Mouse (Mus musculus) kidney, embryonic 14.5 days (tissue): ENCODE data around the gene Cdk10. TPM values are rescaled to one million over a fixed set of nuclear protein-coding genes. Genes with fewer than 3 reads are reported as not detected.

Source experiments
- ATAC-seq: fragments of 200-750 bp; cut with Nextera tagmentation; 2 replicates; pipeline ENCODE4 v1.8.0; 2017; ENCODE audit warnings: moderate number of reproducible peaks, mild to moderate bottlenecking, moderate TSS enrichment, moderate library complexity; ENCODE audit not compliant: low FRiP score, low TSS enrichment
- H3K27ac ChIP-seq: fragments of 300-500 bp; sonication (generic); 2 replicates; pipeline ENCODE4 v1.5.1; 2014; ENCODE audit warnings: low read depth, mild to moderate bottlenecking, low read length, moderate library complexity, mixed read lengths
- H3K27me3 ChIP-seq: fragments of 300-500 bp; sonication (generic); 2 replicates; pipeline ENCODE4 v1.6.1; 2014; ENCODE audit warnings: mild to moderate bottlenecking, low read length; ENCODE audit not compliant: control insufficient read depth, insufficient read depth
- H3K36me3 ChIP-seq: fragments of 300-500 bp; sonication (generic); 2 replicates; pipeline ENCODE4 v1.6.1; 2014; ENCODE audit warnings: low read length, mixed read lengths; ENCODE audit not compliant: control insufficient read depth, insufficient read depth
- H3K4me1 ChIP-seq: fragments of 300-500 bp; sonication (generic); 2 replicates; pipeline ENCODE4 v1.6.1; 2014; ENCODE audit warnings: low read length, mixed read lengths; ENCODE audit not compliant: control insufficient read depth, insufficient read depth
- H3K4me2 ChIP-seq: fragments of 300-500 bp; sonication (generic); replicated peaks from 2 replicates; pipeline ENCODE4 v1.6.1; 2014; ENCODE audit warnings: low read depth, mild to moderate bottlenecking, low read length
- H3K4me3 ChIP-seq: fragments of 300-500 bp; sonication (generic); 2 replicates; pipeline ENCODE4 v1.5.1; 2014; ENCODE audit warnings: mild to moderate bottlenecking, low read length
- H3K9ac ChIP-seq: fragments of 300-500 bp; sonication (generic); 2 replicates; pipeline ENCODE4 v1.6.1; 2014; ENCODE audit warnings: low read depth, mild to moderate bottlenecking, low read length, moderate library complexity
- H3K9me3 ChIP-seq: fragments of 300-500 bp; sonication (generic); 2 replicates; pipeline ENCODE4 v1.6.1; 2016; ENCODE audit warnings: low read length; ENCODE audit not compliant: control insufficient read depth
- WGBS: fragments of 180-500 bp; shearing (Covaris S2); extraction: QIAGEN DNeasy Blood & Tissue Kit; methylation state at CpG from one replicate; pipeline ENCODE4 v1.1.7; 2014; 5-methylcytosine and 5-hydroxymethylcytosine counted together
- polyA plus RNA-seq: library from polyadenylated mRNA; unstranded; fragments of >200 nt; fragmentation: Nextera tagmentation; extraction: Ambion mirVana; gene quantifications from 2 replicates; pipeline ENCODE4 v1.2.1, GENCODE M21; 2014

Cdk10 gene
- polyA plus RNA-seq, 1 experiment from 2014 or later: 33.5 TPM

DNA sequence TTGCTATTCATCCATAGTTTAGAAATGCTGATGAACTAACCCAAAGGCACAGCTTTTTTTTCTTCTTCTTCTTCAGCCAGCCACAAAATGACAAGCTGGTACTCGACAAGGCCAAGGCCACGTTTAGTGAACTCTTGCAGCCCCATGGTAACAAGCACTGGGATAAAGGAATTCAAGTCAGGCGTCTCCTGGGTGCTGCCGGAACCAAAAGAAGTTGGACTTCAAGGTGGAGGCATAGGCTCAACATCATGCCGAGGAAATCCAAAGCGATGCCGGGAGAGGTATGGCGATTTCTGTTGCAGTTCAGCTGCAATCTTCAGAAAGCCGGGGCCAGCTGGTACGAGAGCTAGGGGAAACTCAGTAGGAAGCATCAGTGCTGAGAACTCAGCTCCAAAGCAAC, 14.8 kb downstream of the Cdk10 start:
- peaks cover 8% of the 10 kb centered on the region; the same call in 1 of the 2 replicates for H3K36me3 ChIP-seq
- H3K4me1 ChIP-seq: peaks cover 13% of the 10 kb centered on the region
- no peak overlapping the region for H3K27ac ChIP-seq
- H3K27me3 ChIP-seq: peaks cover 8% of the 10 kb centered on the region
- no peak overlapping the region for H3K4me2 ChIP-seq
- H3K9me3 ChIP-seq: no peaks in the 10 kb centered on the region
- 90% methylated on average over 10 of the region's 10 CpGs for WGBS
- ATAC-seq: no peak
- no peak overlapping the region for H3K9ac ChIP-seq
- H3K4me3 ChIP-seq: no peak overlapping the region

DNA sequence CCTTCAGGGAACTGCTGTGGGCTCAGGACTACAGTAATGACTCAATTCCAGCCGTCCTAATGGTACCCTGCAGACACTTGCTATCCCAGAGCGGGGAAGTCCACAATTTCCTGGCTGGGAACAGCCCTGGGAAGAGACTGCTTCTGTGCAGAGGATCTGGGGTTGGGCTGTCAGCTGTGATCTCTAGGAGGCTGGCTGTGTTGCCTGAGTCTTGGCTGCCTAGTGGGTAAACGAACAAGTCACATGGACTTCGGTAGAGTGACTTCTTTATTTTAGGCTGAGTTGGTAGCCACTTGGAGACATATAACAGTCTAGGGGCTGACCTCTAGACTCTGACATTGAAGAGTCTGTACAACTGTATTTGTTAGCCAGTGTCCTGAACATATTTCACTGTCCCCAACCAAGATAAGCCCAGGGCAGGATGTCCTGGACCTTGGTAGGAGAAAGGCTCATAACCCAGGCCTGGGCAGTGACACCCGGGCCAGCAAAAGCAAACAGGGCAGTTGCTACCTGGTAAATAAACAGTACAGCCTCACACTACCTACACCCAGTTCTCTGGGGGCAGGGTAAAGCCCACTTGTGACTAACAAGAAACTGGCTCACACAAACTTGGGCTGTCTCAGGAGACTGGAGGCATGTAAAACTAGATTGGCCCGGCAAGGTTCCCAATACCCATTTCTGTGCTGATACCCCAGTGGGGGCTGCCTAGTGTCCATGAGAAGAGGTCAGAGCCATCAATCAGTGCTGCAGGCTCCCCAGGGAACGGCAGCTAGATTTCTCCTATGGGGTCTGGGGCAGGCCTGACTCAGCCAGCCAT, 17.7 kb downstream of the Cdk10 start:
- WGBS: 78% methylated on average over 7 of the region's 7 CpGs
- peaks cover 33% of the 10 kb centered on the region for H3K36me3 ChIP-seq
- H3K27ac ChIP-seq: no peak overlapping the region
- no peak overlapping the region for H3K4me2 ChIP-seq
- H3K9ac ChIP-seq: no peak overlapping the region
- H3K9me3 ChIP-seq: no peaks in the 10 kb centered on the region
- no peaks in the 10 kb centered on the region for H3K4me1 ChIP-seq
- no peak overlapping the region for H3K4me3 ChIP-seq
- no peaks in the 10 kb centered on the region for H3K27me3 ChIP-seq
- ATAC-seq: no peak

DNA sequence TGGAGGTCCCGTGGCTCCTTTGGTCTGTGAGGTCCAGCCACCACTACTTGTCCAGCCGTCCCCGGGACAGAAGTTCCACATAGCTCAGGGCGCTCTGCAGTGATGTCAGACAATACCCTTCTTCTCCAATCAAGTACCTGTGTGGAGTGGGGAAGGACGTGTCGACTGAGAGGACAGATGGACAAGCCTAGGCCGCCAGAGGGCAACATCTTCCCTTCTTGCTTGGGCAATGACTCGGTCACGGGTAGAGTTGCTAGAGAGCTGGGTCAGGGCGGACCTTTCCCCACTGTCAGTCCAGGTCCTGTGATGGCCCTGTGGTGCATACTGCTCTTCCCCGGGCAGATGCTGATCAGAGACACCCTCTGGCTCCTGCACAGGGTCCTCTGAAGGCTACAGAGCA, 18.4 kb downstream of the Cdk10 start:
- no peak overlapping the region for H3K4me3 ChIP-seq
- H3K27ac ChIP-seq: no peak overlapping the region
- H3K36me3 ChIP-seq: peaks cover 40% of the 10 kb centered on the region
- no peaks in the 10 kb centered on the region for H3K27me3 ChIP-seq
- 70% methylated on average over 11 of the region's 11 CpGs for WGBS
- H3K9ac ChIP-seq: no peak overlapping the region
- H3K9me3 ChIP-seq: no peaks in the 10 kb centered on the region
- ATAC-seq: peak; percentile 53
- H3K4me1 ChIP-seq: no peaks in the 10 kb centered on the region
- H3K4me2 ChIP-seq: no peak overlapping the region

DNA sequence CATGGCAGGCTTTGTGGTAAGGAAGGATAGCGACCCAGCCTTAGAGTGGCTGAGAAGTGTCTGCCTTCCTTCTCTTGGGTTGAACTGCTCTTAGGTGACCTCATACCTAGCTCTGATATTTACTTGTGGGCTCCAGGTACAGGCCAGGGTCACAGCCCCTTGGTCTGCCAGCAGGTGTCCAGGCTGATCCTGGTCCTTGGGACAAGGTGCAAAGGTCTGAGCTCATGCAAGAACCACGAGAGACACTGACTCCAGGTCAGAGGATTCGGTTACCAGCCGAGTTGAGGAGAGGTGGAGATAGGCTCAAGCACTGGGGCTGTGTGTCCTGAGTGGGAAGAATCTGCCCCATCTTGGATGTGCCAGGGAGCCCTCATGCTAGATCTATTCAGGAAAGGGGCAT, 19.7 kb downstream of the Cdk10 start:
- no peak for ATAC-seq
- Histone ChIP-seq H3K27me3 (no peaks in the 10 kb centered on the region), H3K4me1 (no peaks in the 10 kb centered on the region), H3K36me3 (peaks cover 54% of the 10 kb centered on the region), H3K4me2 (no peak overlapping the region), H3K27ac (no peak overlapping the region), H3K9ac (no peak overlapping the region), H3K4me3 (no peak overlapping the region), H3K9me3 (no peaks in the 10 kb centered on the region)
- 95% methylated on average over 4 of the region's 4 CpGs for WGBS

DNA sequence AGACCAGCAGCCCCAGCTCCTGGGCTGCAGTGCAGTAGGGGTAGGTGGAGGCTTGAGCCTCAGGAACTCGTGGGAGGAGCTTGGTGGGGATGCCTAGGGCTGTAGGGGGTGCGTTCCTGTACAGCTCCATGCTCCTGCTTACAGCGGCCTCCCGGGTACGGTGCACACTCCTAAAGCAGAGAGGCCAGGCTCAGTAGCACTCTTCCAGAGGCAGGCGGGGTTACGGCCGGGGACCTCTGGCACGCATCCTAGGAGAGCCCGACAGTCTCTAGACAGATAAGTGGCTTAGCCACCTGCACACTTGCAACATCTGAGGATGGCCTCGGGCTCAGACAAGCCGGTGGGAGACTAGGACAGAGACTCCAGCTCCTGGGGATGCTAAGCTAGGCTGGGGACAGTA, 20.9 kb downstream of the Cdk10 start:
- WGBS: 89% methylated on average over 12 of the region's 12 CpGs
- Histone ChIP-seq H3K4me1 (no peaks in the 10 kb centered on the region), H3K9me3 (no peaks in the 10 kb centered on the region), H3K4me2 (no peak overlapping the region), H3K36me3 (peaks cover 62% of the 10 kb centered on the region), H3K27me3 (no peaks in the 10 kb centered on the region), H3K27ac (no peak overlapping the region), H3K4me3 (no peak overlapping the region), H3K9ac (no peak overlapping the region)
- no peak for ATAC-seq

DNA sequence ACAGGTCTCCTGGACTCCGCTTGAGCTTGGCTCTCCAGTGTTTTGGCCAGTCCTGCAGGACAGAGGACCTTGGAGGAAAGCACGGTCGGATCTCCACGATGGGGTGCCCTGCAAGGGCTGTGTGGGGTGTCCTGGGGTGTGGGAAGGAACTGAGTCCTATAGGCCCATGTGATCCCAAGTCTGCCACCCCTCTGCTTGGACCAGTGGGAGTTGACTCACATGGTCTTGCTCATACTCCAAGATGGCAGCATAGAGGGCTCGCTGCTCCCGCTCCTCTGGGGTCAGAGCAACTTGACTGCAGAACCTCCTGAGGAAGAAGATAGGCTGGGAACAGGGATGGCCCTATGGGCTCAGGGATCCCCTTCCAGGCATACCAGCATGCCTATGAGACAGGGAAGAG, 23.1 kb downstream of the Cdk10 start:
- no peak overlapping the region for H3K4me3 ChIP-seq
- peaks cover 68% of the 10 kb centered on the region for H3K36me3 ChIP-seq
- no peaks in the 10 kb centered on the region for H3K9me3 ChIP-seq
- no peak for ATAC-seq
- no peak overlapping the region for H3K9ac ChIP-seq
- H3K27me3 ChIP-seq: no peaks in the 10 kb centered on the region
- H3K4me1 ChIP-seq: peaks cover 4% of the 10 kb centered on the region; the same call in 1 of the 2 replicates
- no peak overlapping the region for H3K27ac ChIP-seq
- 96% methylated on average over 6 of the region's 6 CpGs for WGBS
- H3K4me2 ChIP-seq: no peak overlapping the region

DNA sequence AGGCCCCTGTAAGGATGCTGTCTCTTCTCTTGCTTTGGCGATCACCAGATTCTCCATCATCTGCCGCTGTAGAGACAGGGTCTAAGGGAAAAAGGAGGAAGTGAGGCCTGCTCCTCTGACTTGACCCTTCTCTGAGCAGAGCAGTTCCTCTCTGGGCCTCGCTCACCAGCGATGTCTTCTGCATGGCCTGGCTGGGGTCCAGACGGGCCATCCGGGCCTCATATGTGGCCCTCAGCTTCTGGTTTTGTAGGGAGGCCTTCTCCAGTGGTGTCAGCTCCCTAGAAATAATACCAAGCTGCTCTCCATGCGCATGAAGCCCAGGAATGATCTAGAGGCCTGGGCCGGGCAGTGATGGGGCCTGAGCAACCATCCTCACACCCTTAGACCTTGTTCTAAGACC, 24.0 kb downstream of the Cdk10 start:
- Histone ChIP-seq H3K9ac (no peak overlapping the region), H3K4me1 (peaks cover 9% of the 10 kb centered on the region), H3K4me2 (no peak overlapping the region), H3K36me3 (peaks cover 65% of the 10 kb centered on the region), H3K27ac (no peak overlapping the region), H3K27me3 (no peaks in the 10 kb centered on the region), H3K4me3 (no peak overlapping the region), H3K9me3 (no peaks in the 10 kb centered on the region)
- WGBS: 90% methylated on average over 8 of the region's 8 CpGs
- no peak for ATAC-seq

DNA sequence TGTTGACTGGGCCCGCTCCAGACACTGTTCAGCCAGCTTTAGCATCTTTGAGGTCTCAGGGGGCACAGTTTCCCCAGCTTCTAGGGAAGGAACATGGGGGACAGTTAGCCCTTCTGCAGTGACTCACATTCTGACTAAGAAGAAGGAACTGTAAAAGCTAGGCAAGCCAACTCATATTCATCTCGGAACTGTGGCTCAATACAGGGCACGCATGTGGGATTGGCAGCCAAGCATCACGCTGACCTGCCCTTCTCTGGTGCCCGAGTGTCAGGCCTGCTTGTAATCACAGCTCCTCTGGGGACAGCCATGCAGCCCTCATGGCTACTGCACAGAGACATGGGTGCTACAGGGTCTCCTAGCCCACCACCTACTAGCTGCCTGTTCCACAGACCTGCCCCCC, 26.3 kb downstream of the Cdk10 start:
- Histone ChIP-seq H3K27me3 (no peaks in the 10 kb centered on the region), H3K36me3 (peaks cover 52% of the 10 kb centered on the region), H3K4me1 (peaks cover 19% of the 10 kb centered on the region), H3K9ac (no peak overlapping the region), H3K4me3 (no peak overlapping the region), H3K9me3 (no peaks in the 10 kb centered on the region), H3K27ac (no peak overlapping the region), H3K4me2 (no peak overlapping the region)
- ATAC-seq: no peak
- WGBS: 95% methylated on average over 5 of the region's 5 CpGs

DNA sequence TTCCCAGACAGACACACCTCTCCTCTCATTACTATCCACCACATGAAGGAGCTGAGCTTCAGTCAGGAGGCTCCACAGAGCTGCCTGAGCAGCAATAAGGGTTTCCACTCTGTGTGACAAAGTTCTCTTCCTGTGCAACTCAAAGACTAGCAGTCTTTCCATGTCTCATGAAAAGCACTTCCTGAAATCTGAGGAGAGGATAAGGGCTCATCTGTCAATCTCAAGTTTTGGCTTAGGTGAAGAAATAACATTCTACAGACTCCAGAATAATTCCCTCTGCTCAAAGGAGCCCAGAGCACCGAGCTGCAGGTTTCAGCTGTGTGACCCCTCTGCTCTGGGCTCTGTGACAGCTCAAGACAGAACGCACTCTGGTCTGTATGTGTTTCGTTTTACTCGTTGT, 28.3 kb downstream of the Cdk10 start:
- no peaks in the 10 kb centered on the region for H3K9me3 ChIP-seq
- peak overlapping the region; percentile 98 for H3K4me3 ChIP-seq
- H3K36me3 ChIP-seq: peaks cover 49% of the 10 kb centered on the region
- H3K4me1 ChIP-seq: peaks cover 19% of the 10 kb centered on the region
- WGBS: 39% methylated on average over 4 of the region's 4 CpGs
- no peak for ATAC-seq
- H3K27ac ChIP-seq: no peak overlapping the region
- no peaks in the 10 kb centered on the region for H3K27me3 ChIP-seq
- H3K9ac ChIP-seq: peak overlapping the region; percentile 96; the same call in 1 of the 2 replicates
- peak overlapping the region; percentile 95 for H3K4me2 ChIP-seq
